Mouse (Mus musculus) kidney, postnatal 4 days (tissue): ENCODE results near the gene Tmem254a.
"Not testable (repeated sequence)": the region's sequence is repeated elsewhere in the genome, so short reads cannot be mapped to it uniquely, and the experiment has no call there.

Experiments used
- DNase-seq, 2 experiments: peaks; one replicate each; pipeline ENCODE4 v3.0.0; 2021; ENCODE audit warnings: mixed read lengths in 2 of 2

The Tmem254a gene

GRCm38 (mm10) chr14:25927562-25927881 lies at the start of gene Tmem254a:
TSS of gene Tmem254a (minus strand) at chr14:25927672.
- DNase-seq: not testable (repeated sequence)

GRCm38 (mm10) chr14:25957861-25958260 lies 30.4 kb upstream of the Tmem254a start:
- not testable (repeated sequence) for DNase-seq

GRCm38 (mm10) chr14:25938004-25938403 lies 10.5 kb upstream of the Tmem254a start, which contains the start of gene Cphx1:
TSS of gene Cphx1 (plus strand) at chr14:25938304.
- not testable (repeated sequence) for DNase-seq

- not testable (repeated sequence) for DNase-seq
Measured at GRCm38 (mm10) chr14:25936867-25937630, 9.6 kb upstream of the Tmem254a start.

GRCm38 (mm10) chr14:25926814-25927561 lies 484 bp downstream of the Tmem254a start:
- DNase-seq: not testable (repeated sequence)

- not testable (repeated sequence) for DNase-seq
Measured at GRCm38 (mm10) chr14:25918427-25919170, 8.9 kb downstream of the Tmem254a start.

GRCm38 (mm10) chr14:25908976-25909375 lies 18.5 kb downstream of the Tmem254a start:
- not testable (repeated sequence) for DNase-seq

GRCm38 (mm10) chr14:25907272-25907671 lies 20.2 kb downstream of the Tmem254a start:
- not testable (repeated sequence) for DNase-seq

- DNase-seq: not testable (repeated sequence)
Measured at GRCm38 (mm10) chr14:25905243-25905642, 22.2 kb downstream of the Tmem254a start.

- DNase-seq: not testable (repeated sequence)
Measured at GRCm38 (mm10) chr14:25903000-25903399, 24.5 kb downstream of the Tmem254a start, which contains the start of gene Plac9a. TSS of gene Plac9a (minus strand) at chr14:25903100.

- not testable (repeated sequence) for DNase-seq
Measured at GRCm38 (mm10) chr14:25895686-25896085, 31.8 kb downstream of the Tmem254a start.

- not testable (repeated sequence) for DNase-seq
Measured at GRCm38 (mm10) chr14:25894566-25894965, 32.9 kb downstream of the Tmem254a start.

GRCm38 (mm10) chr14:25885886-25886285 lies 41.6 kb downstream of the Tmem254a start:
- DNase-seq: not testable (repeated sequence)

GRCm38 (mm10) chr14:25881769-25882168 lies 45.7 kb downstream of the Tmem254a start:
- not testable (repeated sequence) for DNase-seq

- DNase-seq: not testable (repeated sequence)
Measured at GRCm38 (mm10) chr14:25876640-25877039, 50.8 kb downstream of the Tmem254a start.
